Mouse (Mus musculus) frontal cortex, adult 2 months (tissue): Measurements from ENCODE around the gene Bysl. TPM values are rescaled to one million over a fixed set of nuclear protein-coding genes. Genes with fewer than 3 reads are reported as not detected.

Experiments
- DNase-seq, 2 experiments: peaks; one replicate each; pipeline ENCODE4 v3.0.0; 2022; ENCODE audit warnings: low spot score in 1 of 2; ENCODE audit errors: extremely low spot score in 1 of 2
- polyA plus RNA-seq: library from polyadenylated mRNA; depleted of rRNA; stranded (reverse); fragments of >200 nt; gene quantifications from 2 replicates; pipeline ENCODE4 v1.2.3, GENCODE M21; 2012

The Bysl gene
- polyA plus RNA-seq, 1 experiment: 18.0 TPM

GRCm38 (mm10) chr17:47595248-47596161, 15.8 kb downstream of the Bysl start:
- DNase-seq: no peak

GRCm38 (mm10) chr17:47594969-47595247, 16.4 kb downstream of the Bysl start:
- no peak for DNase-seq

GRCm38 (mm10) chr17:47594183-47594968, 16.9 kb downstream of the Bysl start:
- peak in 1 of 2 experiments; percentile 26 for DNase-seq

GRCm38 (mm10) chr17:47593854-47594182, 17.5 kb downstream of the Bysl start:
- no peak for DNase-seq

- peak; percentile 62 to 91 for DNase-seq
Observed at GRCm38 (mm10) chr17:47593215-47593853, 18.0 kb downstream of the Bysl start.

- DNase-seq: no peak
Observed at GRCm38 (mm10) chr17:47591073-47591472, 20.2 kb downstream of the Bysl start.

- no peak for DNase-seq
Observed at GRCm38 (mm10) chr17:47588517-47588916, 22.8 kb downstream of the Bysl start.

GRCm38 (mm10) chr17:47580962-47581361, 30.3 kb downstream of the Bysl start:
- no peak for DNase-seq

GRCm38 (mm10) chr17:47578655-47579054, 32.6 kb downstream of the Bysl start:
- DNase-seq: no peak

- DNase-seq: no peak
Observed at GRCm38 (mm10) chr17:47574830-47575229, 36.5 kb downstream of the Bysl start.

- DNase-seq: no peak
Observed at GRCm38 (mm10) chr17:47574028-47574427, 37.3 kb downstream of the Bysl start.

- DNase-seq: no peak
Observed at GRCm38 (mm10) chr17:47572436-47572835, 38.9 kb downstream of the Bysl start.

- no peak for DNase-seq
Observed at GRCm38 (mm10) chr17:47571621-47572020, 39.7 kb downstream of the Bysl start.

- no peak for DNase-seq
Observed at GRCm38 (mm10) chr17:47568951-47569527, 42.3 kb downstream of the Bysl start.

- no peak for DNase-seq
Observed at GRCm38 (mm10) chr17:47568389-47568788, 42.9 kb downstream of the Bysl start.

GRCm38 (mm10) chr17:47567271-47567670, 44.0 kb downstream of the Bysl start:
- no peak for DNase-seq

GRCm38 (mm10) chr17:47566133-47566532, 45.2 kb downstream of the Bysl start:
- no peak for DNase-seq

- no peak for DNase-seq
Observed at GRCm38 (mm10) chr17:47564612-47565011, 46.7 kb downstream of the Bysl start.

GRCm38 (mm10) chr17:47562875-47563274, 48.4 kb downstream of the Bysl start:
- no peak for DNase-seq

- no peak for DNase-seq
Observed at GRCm38 (mm10) chr17:47559726-47560125, 51.6 kb downstream of the Bysl start.

GRCm38 (mm10) chr17:47557179-47557578, 54.1 kb downstream of the Bysl start:
- DNase-seq: peak in 1 of 2 experiments; percentile 7
